Mouse (Mus musculus) E14TG2a.4 (cell line): Measurements from ENCODE around the gene Fam122a.

Experiments used
- CTCF ChIP-seq: conservative IDR thresholded peaks from 2 replicates; pipeline ENCODE4 v1.5.1; 2014; ENCODE audit warnings: low read length
- NANOG ChIP-seq: IDR thresholded peaks from 2 replicates; pipeline ENCODE4 v1.6.1; 2014; ENCODE audit warnings: borderline replicate concordance, low read length, mixed read lengths

- no peak for TF ChIP-seq CTCF
- TF ChIP-seq NANOG: no peak
These were observed 26.4 kb downstream of the Fam122a start for GRCm38 (mm10) chr19:24450740-24451139.
